Comparison of ENCODE assay signal across 8 mouse cellular contexts in the genomic region with DNA sequence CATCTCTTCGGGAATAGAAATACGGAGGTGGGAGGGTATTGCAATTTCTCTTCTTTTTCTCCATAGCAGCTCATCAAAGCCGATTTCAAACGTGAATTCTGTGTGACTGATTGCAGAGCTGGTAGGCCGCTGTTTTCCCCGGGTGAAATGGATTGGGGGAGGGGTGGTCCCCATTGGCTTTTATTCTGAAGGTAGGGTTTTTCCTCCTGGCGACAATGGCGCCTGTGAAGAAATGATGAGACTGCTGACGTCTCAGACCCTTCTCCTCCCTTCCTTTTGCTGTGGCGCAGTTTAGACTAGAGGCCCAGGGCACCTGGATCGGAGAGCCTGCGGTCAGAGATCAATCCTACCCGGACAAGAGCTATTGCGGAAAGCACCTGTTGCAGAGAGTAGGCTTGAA. TPM values are rescaled to one million over a fixed set of nuclear protein-coding genes. Genes with fewer than 3 reads are reported as not detected.
DNase-seq lines count a peak whose midpoint lies in the region; ATAC-seq and TF ChIP-seq lines count a peak whose summit lies in the region.

No protein-coding gene starts in this region.

- ATAC-seq in cerebellum, adult (ENCODE audit: insufficient number of reproducible peaks, low FRiP score, low TSS enrichment): no peak
- no peak for ATAC-seq in stomach, embryonic 14.5 days (ENCODE audit: insufficient number of reproducible peaks, insufficient read depth, low FRiP score, low read depth)

- intact Hi-C loops in left cerebral cortex, postnatal 4 days (cut with DNase I): no loop called here

- no peak overlapping the region for H3K9ac ChIP-seq in stomach, embryonic 14.5 days (replicated peaks; ENCODE audit: low read depth, low read length)

- no peak overlapping the region for H3K27ac ChIP-seq in testis, adult 2 months (ENCODE audit: control insufficient read depth, insufficient read depth, low read depth, low read length)
- no peak overlapping the region for H3K27ac ChIP-seq in stomach, embryonic 14.5 days (ENCODE audit: low read length)

- peak; percentile 19 for DNase-seq in cerebellum, adult 11 months
- no peak for DNase-seq in testis, postnatal 10 days (ENCODE audit: low spot score)
- DNase-seq in left cerebral cortex, postnatal 4 days: peak; percentile 34
- DNase-seq in kidney, adult 18-20 months: no peak
- no peak for DNase-seq in adrenal gland, adult (ENCODE audit: inconsistent age in 2 of 2, low spot score in 1 of 2)

- TF ChIP-seq CTCF in testis, adult 2 months (IDR thresholded peaks at IDR 0.05; ENCODE audit: control insufficient read depth, insufficient read depth, insufficient replicate concordance, low read depth, low read length): no peak

- no peaks in the 10 kb centered on the region for H3K9me3 ChIP-seq in stomach, embryonic 14.5 days (ENCODE audit: control insufficient read depth, low read depth, low read length)

- peaks cover 2% of the 10 kb centered on the region; the same call in 1 of the 2 replicates for H3K4me1 ChIP-seq in testis, adult 2 months (ENCODE audit: control insufficient read depth, insufficient read depth, low read length)
- no peaks in the 10 kb centered on the region for H3K4me1 ChIP-seq in stomach, embryonic 14.5 days (ENCODE audit: control insufficient read depth, insufficient read depth, low read length)

- WGBS in stomach, embryonic 14.5 days: 37% methylated on average over 14 of the region's 14 CpGs

- no peak for TF ChIP-seq POLR2A in testis, adult 2 months (IDR thresholded peaks at IDR 0.05; ENCODE audit: control insufficient read depth, low read depth, low read length)

- H3K4me3 ChIP-seq in testis, adult 2 months (ENCODE audit: control insufficient read depth, low read depth, low read length): peak overlapping the region; percentile 7
- H3K4me3 ChIP-seq in stomach, embryonic 14.5 days (ENCODE audit: low read depth, low read length): peak overlapping the region; percentile 23; the same call in 1 of the 2 replicates

- H3K27me3 ChIP-seq in testis, adult 2 months (ENCODE audit: control insufficient read depth, insufficient read depth, low read length): no peaks in the 10 kb centered on the region
- no peaks in the 10 kb centered on the region for H3K27me3 ChIP-seq in stomach, embryonic 14.5 days (ENCODE audit: control insufficient read depth, insufficient read depth, low read length)

- H3K36me3 ChIP-seq in testis, adult 2 months (ENCODE audit: control insufficient read depth, insufficient read depth, low read length): no peaks in the 10 kb centered on the region
- H3K36me3 ChIP-seq in stomach, embryonic 14.5 days (ENCODE audit: control insufficient read depth, insufficient read depth, low read length): no peaks in the 10 kb centered on the region

- peak overlapping the region; percentile 44 for H3K4me2 ChIP-seq in stomach, embryonic 14.5 days (replicated peaks; ENCODE audit: low read depth, low read length)

RNA-seq across cellular contexts. Expression of gene Zcchc18, which starts 0.7 kb away (rescaled TPM):
- 1.4 and 2.1 TPM in 2 replicates for polyA plus RNA-seq in testis, adult 2 months (2012; rRNA removed)
- 100 to 1,000 TPM; 228 to 251 TPM for total RNA-seq in left cerebral cortex, postnatal 4 days (2021)
- 19.2 and 21.4 TPM in 2 replicates for polyA plus RNA-seq in stomach, embryonic 14.5 days (2014; fragmentation: Nextera tagmentation; extraction: Ambion mirVana)

RNA-seq across cellular contexts. Expression of gene Tmsb15b1, which starts 17.0 kb away (rescaled TPM):
- 9.9 and 22.9 TPM in 2 replicates for polyA plus RNA-seq in testis, adult 2 months (2012; rRNA removed)
- 10 to 100 TPM in 1 of 2 experiments, 1 to 10 TPM in 1; 10.0 to 28.2 TPM for total RNA-seq in left cerebral cortex, postnatal 4 days (2021)
- 32.3 and 35.1 TPM in 2 replicates for polyA plus RNA-seq in stomach, embryonic 14.5 days (2014; fragmentation: Nextera tagmentation; extraction: Ambion mirVana)

RNA-seq across cellular contexts. Expression of gene Tmsb15l, which starts 17.0 kb away (rescaled TPM):
- 4.9 and 6.7 TPM in 2 replicates for polyA plus RNA-seq in testis, adult 2 months (2012; rRNA removed)
- 1 to 10 TPM; 4.3 to 4.8 TPM for total RNA-seq in left cerebral cortex, postnatal 4 days (2021)
- polyA plus RNA-seq in stomach, embryonic 14.5 days (2014; fragmentation: Nextera tagmentation; extraction: Ambion mirVana): 4.2 and 5.8 TPM in 2 replicates

RNA-seq across cellular contexts. Expression of gene Tmsb15b2, which starts 18.3 kb away (rescaled TPM):
- 15.3 and 21.9 TPM in 2 replicates for polyA plus RNA-seq in testis, adult 2 months (2012; rRNA removed)
- total RNA-seq in left cerebral cortex, postnatal 4 days (2021): 10 to 100 TPM; 40.4 to 68.4 TPM
- polyA plus RNA-seq in stomach, embryonic 14.5 days (2014; fragmentation: Nextera tagmentation; extraction: Ambion mirVana): 46.0 and 50.6 TPM in 2 replicates

RNA-seq across cellular contexts. Expression of gene Slc25a53, which starts 44.5 kb away (rescaled TPM):
- polyA plus RNA-seq in testis, adult 2 months (2012; rRNA removed): 3.6 and 4.2 TPM in 2 replicates
- total RNA-seq in left cerebral cortex, postnatal 4 days (2021): 10 to 100 TPM; 12.3 to 23.9 TPM
- 10.6 and 14.4 TPM in 2 replicates for polyA plus RNA-seq in stomach, embryonic 14.5 days (2014; fragmentation: Nextera tagmentation; extraction: Ambion mirVana)

Comparison
In these comparisons a context has a peak if more than half of its experiments do, and no peak if none do; other contexts are left out.
1. DNase-seq: peak in cerebellum, adult 11 months (single experiment) and left cerebral cortex, postnatal 4 days (single experiment); none in testis, postnatal 10 days (single experiment), kidney, adult 18-20 months (single experiment) and adrenal gland, adult (0 of 2).